Mouse (Mus musculus) thymus, postnatal 0 days (tissue): ENCODE results near the gene Dip2a. TPM values are rescaled to one million over a fixed set of nuclear protein-coding genes. Genes with fewer than 3 reads are reported as not detected.
A peak's percentile ranks its signal among the peaks of the same experiment; 100 is the strongest.

Source experiments
- DNase-seq: peaks from one replicate; pipeline ENCODE4 v3.0.0-alpha.2; 2015; ENCODE audit warnings: low spot score
- polyA plus RNA-seq: library from polyadenylated mRNA; unstranded; fragments of >200 nt; fragmentation: Nextera tagmentation; extraction: Ambion mirVana; gene quantifications from 2 replicates; pipeline ENCODE4 v1.2.1, GENCODE M21; 2015

Gene Dip2a
- 1.6 and 2.2 TPM in 2 replicates for polyA plus RNA-seq

DNA sequence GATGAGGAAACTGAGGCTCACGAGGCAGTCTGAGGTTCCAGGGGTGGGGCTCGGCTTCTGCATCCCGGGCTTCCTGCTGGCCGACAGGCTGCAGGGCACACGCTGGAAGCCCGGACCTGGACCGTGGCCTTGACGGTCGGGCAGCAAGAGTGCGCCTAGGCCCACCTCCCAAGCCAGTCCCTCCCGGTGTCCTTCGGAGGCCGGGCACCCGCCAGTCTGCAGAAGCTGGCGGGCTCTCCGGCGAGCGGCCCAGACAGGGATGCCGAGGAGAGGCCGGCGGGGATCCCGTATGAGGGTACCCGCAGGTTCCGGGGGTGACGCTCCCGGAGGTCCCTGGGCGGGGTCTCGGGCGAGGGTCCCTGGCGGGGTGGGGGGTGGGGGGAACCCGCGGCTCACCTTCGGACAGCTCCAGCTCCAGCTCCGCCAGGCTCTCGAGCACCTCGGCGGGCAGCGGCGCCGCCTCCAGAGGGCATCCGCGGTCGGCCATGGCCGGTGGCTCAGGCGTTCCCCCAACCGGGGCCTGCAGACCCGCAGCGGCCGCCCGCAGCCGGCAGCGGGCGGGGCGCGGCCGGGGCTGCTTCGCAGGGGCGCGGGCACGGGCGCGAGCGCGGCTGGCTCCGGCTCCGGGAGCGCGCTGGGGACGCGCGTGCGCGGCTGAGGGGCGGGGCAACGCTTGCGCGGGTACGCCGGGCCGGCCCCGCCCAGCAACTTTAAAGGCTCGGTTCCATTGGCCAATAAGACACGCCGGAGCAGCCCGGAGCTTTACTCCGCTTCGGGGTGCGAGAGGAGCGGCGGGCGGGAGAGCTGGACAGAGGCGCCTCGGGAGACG, at the start of gene Dip2a:
TSS of gene Dip2a (minus strand) at position 581 of the 829 bp plus-strand sequence.
- DNase-seq = peak; percentile 94

DNA sequence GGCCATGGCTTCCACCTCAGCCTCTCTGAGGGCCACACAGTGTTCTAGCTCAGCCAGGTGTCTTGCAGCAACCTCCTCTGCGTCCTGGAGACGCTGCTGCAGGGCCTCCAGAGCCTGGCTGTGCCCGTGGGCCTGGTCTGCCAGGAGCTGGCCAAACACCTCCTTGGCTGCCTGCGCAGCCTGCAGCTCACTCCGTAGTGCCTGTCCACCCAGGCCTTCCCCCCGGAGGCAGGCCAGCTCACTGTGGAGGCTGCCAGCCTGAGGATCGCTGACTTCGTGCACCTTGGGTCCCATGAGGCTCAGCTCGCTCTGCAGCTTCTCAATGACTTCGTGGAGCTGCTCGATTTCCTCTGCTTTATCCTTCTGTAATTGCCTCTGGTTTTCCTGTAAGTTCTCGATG, 47.5 kb upstream of the Dip2a start:
- no peak for DNase-seq

DNA sequence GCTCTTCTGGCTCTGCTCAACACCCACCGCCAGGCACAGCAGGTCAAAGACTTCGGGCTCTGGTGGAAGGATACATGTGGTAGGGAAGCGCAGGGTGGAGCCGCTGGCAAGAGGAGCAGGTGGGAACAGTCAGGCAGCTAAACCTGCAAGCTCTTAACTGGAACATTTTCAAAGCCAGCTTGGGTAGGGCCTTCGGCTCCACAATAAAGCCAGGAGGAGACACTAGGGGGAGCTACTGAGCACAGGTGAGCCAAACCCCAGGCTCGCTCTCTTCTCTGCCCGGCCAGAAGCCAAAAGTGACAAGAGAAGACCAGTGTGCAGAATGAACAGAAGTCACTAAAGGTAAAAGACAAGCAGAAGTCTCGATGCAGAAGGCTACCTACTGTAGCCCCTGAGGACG, 46.7 kb upstream of the Dip2a start:
- DNase-seq = peak; percentile 30

DNA sequence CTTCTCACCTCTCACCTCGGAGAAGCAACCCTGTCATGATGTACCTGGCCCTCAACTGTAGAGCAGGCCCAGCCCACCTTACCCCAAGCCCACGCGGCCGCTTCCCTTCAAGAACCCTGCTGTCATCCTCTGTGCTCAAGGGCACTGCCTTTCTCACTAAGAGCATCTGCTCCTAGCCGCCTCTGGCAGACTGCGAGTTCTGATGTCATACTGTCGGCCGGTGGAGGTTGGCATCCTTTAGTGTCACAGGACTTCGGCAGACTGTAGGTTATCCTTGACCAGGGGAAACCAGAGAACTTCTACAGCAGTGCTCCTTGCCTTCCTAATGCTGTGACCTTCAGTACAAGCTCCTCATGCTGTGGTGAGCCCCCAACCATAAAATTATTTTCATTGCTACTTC, 46.1 kb upstream of the Dip2a start:
- DNase-seq = no peak

DNA sequence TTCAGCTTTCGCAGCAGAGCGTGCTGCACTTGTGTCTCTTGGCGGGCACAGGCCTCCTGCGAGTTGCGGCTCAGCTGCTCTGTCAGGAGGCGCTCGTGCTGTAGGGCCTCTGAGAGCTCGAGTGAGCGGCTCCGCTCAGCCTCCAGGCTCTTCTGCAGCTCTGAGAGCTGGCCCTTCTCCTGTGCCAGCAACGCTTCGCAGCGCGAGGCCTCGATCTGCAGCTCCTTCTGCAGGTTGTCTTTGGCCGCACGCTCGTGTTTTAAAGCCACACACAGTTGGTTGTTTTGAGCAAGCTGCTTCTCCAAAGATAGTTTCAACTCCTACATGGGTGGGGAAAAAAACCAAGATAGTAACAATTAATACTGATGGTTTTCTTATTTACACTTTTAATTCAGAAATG, 29.9 kb upstream of the Dip2a start:
- DNase-seq = no peak

DNA sequence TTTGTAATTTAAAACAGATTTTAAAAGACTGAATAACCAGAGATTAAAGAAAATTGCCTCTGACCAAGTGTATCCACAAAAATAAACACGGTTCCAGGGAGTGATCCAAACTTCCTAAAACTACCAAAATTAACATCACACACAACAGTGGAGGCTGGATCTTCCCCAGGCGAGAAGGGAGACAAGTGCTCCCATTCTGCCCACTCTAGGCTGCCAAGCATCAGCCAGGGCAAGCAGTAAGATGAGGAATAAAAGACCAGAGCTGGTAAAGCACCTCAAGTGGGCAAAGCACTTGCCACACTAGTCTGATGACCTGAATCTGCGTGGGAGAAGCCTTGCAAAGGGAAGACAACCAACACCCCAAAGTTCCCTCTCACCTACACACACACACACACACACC, 26.6 kb upstream of the Dip2a start:
- DNase-seq = no peak

DNA sequence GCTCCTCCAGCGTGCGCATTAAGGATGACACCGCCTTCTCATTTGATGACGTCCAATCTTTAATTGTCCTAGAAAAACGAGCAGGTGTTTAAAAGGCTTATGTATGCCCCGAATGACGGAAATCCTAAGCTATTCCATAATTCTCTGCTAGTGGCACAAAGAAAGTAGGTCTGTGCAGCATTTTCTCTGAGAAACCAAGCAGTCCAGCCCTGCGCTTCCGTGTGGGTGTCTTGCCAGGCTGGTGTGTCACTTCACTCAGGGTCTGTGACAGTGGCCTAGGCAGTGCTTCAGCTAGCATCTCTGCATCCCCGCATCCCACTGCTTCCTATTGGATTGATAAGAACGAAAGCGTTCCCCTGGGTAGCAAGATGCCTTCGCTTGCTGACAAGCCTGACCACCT, 23.7 kb upstream of the Dip2a start:
- DNase-seq = no peak

DNA sequence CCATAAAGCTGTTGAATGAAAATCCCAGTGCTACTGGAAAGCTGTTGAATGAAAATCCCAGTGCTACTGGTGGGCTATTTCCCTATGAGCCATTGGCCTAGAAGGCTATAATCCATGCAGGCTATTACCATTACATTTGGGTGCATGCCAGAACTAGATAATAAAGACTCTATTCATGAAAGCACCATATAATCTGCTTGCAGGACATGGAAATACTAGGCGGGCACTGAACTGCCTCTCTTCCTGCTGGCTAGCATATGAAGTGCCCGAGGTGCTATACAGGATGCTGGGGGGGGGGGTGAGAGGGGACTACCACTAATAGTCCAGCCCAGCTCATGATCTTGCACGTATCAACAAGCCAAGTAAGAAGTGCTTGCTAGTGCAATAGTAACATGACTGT, 18.1 kb upstream of the Dip2a start:
- no peak for DNase-seq

DNA sequence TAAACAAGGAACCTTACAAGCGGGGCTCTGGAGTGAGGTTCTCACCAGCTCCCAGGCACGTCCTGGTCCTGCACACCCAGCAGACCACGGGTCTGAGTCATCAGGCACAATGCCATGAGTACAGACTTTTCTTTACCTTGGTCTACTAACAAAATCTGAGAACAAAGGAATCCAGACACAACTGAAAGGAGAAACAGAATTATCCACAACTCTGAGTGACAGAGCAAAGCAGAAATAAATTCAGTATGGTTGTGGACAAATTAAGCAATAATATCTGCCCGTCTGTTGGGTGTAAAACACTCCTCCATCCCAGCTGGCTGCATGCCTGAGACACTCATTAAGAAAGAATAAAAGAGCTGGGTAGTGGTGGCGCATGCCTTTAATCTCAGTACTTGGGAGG, 13.4 kb upstream of the Dip2a start:
- DNase-seq = no peak

DNA sequence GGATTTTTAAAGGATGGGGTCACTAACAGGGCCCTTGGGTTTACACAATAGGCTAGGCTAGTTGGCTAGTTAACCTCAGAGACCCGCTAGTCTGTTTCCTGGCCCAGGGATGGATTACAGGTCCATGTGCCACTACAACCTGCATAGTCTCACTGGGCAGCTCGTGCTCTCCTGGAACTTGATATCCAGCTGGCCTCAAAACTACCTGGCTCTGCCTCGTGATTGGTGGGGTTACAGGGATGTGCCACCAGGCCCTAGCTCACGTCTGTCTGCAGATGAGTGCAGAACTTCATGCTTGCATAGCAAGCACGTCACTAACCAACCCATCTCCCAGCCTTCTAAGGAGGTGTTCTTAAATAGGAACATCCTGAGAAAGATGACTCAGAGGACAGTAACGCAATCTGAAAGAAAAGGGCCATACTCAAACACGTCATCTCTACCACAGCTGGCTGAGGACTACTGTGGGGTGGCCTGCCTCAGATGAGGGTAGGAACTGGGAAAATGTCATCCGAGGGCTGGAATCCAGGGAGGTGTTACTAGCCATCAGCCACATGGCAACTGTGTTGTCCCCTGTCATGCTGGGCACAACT, 12.3 kb upstream of the Dip2a start:
- DNase-seq = no peak

DNA sequence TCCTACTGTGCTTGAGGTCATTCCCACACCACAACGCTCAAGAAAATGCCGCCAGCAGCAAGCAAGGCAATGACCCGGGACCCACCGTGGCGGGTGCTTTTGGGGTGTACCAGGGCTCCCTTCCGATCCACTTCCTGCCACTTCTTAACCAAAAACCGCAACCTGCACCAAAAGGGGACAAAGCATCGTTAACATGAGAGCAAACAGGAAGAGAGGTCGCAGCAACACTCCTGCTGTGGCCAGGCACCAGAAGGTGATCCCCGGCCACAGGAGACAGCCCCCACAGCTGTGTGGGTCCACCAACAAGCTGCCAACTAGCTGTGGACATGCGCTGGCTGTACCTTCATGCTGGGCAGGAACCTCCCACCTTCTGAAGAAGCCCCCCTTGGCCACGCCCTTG, 9.9 kb upstream of the Dip2a start:
- DNase-seq = peak; percentile 69

DNA sequence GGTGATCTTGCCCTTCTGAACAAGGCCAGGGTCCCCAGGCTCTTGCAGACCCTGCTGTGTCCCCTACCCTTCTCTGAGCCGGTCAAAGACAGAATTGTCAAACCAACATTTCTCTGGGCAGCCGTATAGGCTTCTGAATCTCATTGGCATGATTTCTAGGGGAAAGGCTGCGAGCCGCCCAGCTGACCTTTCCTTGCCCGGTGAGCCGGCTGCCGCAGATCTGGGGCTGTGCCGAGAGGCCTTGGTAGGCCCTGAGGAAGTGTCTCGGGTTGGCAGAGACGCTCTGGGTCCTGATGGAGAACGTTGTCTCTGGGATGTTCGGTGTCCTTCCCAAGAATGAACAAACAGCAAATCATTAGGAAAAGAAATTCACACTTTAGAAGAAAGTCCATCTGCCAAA, 8.9 kb upstream of the Dip2a start:
- no peak for DNase-seq

DNA sequence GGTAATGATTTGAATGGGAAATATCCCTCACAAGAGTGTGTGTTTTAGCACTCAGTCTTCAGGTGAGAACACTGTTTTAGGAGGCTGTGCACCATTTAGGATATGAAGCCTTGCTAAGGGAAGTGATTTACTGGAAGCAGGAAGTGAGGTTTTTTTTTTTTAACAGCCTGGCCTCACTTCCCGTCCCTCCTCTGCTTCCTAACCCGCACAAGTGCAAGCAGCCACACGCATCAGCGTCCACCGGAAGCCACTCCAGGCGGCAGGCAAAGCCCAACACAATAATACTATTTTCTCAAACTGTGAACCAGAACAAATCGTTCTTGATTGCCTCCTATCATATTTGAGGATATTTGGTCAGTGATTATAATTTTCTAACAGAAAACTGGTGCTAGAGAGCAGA, 6.9 kb upstream of the Dip2a start:
- no peak for DNase-seq

DNA sequence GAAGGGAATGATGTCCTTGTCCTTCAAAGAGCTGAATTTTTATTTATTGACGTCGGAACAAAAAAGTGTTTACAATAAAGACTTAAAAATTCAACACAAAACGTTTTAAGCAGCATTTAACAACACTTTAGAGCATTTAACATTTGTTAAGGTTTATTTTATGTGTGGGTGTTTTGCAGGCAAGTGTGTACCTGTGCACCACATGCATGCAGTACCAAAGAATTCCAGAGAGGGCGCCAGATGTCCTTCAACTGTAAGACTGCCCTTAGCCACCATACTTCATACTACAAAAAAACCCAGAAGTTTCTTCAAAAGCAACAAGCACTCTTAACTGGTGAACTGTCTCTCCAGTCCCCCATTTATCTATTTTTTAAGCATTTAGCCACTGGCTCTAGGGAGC, 1.5 kb upstream of the Dip2a start:
- DNase-seq = peak; percentile 81

DNA sequence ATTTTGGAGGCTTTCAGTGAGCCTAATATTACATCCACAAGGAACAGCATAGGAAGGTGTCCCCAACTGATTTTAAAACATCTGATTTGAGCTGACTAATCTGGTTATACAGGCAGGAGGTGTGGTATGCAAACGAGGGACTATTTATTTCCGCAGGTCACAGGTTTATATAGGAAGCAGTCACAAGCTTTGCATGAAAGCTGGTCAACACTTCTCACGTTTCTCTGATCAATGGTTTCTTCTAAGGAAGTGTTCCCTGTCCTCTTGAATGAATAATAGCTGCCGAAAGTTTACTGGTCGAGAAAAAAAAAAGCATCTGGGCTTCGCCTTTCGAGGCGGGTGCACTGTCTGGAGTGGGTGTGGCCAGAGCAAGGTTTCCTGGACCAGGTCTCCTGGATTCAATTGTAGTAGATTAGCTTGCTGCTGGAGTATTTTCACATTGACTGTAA, 976 bp upstream of the Dip2a start:
- DNase-seq = peak; percentile 11

DNA sequence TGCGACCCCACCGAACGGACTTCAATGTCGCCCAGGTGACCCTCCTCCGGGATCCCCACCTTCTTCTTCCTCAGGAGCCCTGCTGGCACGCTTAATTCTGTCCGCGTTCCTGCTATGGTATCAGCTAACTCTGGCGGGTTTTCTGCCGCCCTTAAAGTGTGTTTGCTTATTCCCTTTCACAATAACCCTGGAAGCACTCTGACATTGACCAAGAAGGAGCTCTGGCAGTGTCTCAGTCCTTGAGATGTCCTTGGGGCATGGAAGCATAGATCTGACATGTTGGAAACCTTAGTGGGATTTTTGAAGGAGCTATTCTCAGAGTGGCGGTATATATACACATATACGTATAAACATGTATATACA, 430 bp upstream of the Dip2a start:
- DNase-seq = no peak

DNA sequence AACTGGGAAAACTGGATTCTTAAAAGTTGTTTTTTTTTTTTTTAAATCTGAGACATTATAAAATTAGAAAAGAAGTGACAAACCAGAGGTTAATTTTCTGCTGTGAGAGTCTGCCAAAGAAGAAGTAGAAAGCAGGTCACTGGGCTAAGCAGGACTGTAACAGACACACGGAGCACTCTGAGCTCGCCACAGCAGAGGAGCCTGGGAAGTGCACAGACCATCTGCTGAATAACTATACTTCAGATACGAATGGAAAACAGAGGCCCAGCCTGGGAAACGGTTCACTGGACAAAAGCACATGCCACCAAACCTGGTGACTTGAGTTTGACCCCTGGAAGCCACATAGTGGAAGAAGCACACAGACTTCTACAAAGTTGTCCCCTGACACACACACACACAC, 10.7 kb downstream of the Dip2a start:
- no peak for DNase-seq

DNA sequence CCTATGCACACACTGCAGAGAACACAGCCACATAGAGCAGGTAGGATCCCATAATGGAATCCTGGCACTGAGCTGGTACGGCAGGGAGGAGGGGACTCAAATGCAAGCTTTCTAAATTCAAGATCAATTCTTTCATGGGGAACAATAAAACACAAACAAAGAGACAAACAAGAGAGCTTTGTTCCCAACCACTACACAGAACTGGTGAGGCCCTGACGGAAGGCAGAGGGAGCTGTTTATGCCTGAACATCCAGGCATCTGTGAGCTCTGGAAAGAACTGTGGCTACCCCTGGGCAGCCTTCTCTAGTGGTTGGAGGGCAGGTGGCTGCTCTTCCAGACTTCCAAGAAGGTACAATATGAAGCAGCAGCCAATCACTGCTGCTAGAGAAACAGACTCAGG, 13.1 kb downstream of the Dip2a start:
- DNase-seq = no peak

DNA sequence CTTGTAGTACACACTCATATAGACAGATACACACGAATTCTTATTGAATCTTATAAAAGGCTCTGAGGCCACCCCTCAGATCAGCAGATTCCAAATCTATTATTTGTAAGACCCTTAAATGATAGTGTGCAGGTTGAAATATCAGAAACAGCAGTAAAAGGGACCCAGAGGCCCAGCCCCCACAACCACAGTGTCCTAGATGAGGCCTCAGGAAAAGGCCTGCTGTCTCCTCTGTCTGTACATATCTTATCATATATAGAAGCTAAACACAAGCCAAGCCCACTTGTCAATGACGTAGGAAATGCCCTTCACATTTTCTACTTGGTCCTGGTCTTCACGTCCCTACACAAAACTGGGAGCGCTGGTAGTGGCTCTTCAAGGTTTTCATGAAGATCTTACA, 16.0 kb downstream of the Dip2a start:
- no peak for DNase-seq

DNA sequence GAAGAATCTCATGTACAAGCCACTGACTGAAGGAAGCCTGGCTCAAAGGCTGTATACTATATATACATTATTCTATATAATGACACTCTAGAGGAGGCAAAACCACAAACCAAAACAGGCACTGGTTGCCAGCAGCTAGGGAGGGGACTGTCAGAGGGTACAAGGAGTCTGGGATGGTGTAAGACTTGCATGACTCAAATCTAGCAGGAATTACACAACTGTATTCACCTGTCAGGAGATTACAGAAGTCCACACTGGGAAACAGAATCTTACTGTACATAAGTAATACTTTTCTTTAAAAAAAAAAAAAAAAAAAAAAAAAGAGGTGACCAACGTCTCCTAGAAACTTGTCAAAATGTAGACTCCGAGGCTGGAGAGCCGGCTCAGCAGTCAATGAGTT, 16.5 kb downstream of the Dip2a start:
- DNase-seq = no peak

DNA sequence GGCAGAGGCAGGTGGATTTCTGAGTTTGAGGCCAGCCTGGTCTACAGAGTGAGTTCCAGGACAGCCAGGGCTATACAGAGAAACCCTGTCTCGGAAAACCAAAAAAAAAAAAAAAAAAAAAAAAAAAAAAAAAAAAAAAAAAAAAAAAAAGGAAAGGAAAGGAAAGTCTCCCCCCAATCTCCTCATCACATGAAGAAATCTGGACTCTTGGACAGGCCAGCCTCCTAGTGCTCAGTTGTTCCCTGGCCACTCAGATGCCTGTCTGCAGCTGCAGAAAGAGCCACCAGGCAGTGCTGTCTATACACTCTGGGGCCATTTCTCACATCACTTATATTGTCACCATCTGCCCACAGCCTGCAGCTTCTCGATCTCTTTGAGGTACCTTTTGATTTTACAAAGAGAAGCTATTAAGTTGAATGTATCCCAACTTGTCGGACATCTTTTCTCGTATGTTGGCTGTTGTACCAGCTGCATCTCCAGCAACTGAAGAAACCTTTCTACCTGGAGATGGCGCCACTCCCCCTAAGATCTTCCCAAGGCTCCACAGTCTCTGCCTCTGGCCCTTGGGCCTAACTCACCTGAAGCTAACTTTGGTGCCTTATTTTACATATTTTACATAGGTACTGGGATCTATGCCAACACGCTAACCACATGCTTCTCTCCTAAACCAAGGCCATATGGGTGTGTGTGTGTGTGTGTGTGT, 18.6 kb downstream of the Dip2a start:
- peak; percentile 64 for DNase-seq

DNA sequence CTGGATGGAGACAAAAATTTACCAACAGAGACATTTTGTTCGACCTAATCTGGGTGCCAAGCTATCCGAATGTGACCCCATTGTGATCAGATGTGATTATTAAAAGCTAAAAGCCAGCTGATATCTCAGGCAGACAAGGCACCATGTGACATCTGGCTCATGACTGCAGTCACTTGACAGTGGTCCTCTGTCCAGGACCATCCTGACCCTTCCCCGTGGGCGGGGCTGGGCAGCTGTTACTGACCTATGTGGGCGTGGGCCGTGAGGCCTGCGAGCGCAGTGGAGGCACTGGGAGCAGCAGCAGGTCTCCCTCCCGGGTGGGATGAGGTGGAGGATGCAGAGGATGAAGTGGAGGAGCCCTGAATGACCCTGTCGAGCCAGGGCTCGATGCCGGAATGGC, 27.5 kb downstream of the Dip2a start:
- DNase-seq = no peak

DNA sequence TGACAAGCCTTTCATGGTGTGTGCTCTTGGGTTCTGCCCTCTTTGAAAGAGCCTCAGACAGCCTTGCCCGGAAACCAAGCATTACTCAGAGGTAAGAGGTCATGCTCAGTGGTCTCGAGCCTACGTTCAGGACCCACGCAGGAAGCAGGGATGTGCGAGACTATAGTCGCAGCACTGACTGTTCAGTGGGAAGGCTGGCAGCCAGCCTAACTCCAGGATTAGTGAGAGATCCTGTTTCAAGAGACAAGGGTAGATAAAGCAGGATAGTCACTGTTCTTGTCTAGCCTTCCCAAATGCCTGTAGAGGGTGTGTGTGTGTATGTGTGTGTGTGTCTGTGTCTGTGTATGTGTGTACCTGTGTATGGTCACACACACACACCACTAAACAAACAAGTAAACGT, 28.9 kb downstream of the Dip2a start:
- no peak for DNase-seq
